Mouse (Mus musculus) heart, postnatal 4 days (tissue): Measurements from ENCODE around the gene Dmac1. TPM values are rescaled to one million over a fixed set of nuclear protein-coding genes. Genes with fewer than 3 reads are reported as not detected.
"Not testable (repeated sequence)": the region's sequence is repeated elsewhere in the genome, so short reads cannot be mapped to it uniquely, and the experiment has no call there.

ENCODE experiments used
- DNase-seq: peaks from one replicate; pipeline ENCODE4 v3.0.0; 2021
- total RNA-seq, 2 experiments: library from RNA; stranded (reverse); gene quantifications; 2 replicates each; pipeline ENCODE4 v1.2.3; 2021

The Dmac1 gene
- 10 to 100 TPM; 62.7 to 65.4 TPM for total RNA-seq

GRCm38 (mm10) chr4:75278197-75279175 lies at the start of gene Dmac1:
Dmac1 (minus strand) TSS chr4:75278305.
- DNase-seq, result peak; percentile 95

DNA sequence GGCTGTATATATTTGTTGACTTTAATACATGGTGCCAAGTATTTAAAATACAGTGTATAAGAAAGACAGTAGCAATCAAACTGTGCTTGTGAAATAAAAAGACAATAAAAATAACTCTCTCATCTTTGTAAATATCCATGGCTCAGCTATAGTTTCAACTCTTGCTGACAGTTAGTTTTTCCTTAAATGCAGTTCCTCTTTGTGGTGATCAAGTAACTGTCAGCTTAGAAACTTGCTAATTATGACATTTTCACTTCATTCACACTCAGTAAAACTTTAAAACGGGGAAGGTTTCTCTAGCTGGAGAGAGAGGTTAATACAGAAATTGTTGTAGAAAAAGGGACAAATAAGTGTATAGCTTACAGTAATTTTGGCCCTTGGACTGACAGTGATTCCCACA lies 37.3 kb upstream of the Dmac1 start:
- no peak for DNase-seq

- no peak for DNase-seq
Observed at GRCm38 (mm10) chr4:75315007-75315406, 36.9 kb upstream of the Dmac1 start.

GRCm38 (mm10) chr4:75311918-75312317 lies 33.8 kb upstream of the Dmac1 start:
- DNase-seq, result no peak

- no peak for DNase-seq
Observed at GRCm38 (mm10) chr4:75311305-75311704, 33.2 kb upstream of the Dmac1 start.

DNA sequence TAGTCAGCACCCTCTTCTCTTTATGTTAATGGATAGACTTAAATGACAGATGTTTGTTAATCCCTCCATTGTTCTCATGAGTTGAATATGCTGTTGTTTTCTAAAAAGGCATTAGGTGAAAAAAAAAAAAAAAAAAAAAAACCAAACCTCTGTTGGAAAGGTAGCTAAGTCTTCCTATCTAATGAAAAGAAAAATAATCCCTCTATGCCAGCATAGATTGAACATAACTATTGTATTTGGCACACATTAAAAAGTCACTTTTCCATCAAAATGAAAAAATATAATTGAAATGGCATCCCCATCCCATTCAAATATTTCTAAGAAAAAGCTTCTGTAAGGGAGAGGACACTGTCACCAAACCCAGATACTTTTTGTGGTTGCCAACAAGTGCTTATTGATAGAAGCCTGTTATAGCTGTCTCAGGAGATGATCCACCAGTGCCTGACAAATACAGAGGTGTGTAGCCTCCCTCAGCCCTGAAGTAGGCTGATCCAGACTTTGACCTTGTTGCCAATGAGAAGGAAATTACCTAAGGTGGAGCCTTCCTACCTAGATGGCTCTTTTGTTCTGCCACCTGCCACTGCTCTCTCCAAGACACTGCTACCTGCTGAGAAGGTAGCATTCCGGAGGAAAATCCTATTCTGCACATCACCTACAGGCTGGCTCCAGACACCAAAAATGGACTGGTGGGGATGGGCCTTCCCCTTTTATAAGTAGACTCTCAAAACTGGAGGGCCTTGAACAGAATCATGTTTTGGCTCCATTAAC lies 22.3 kb upstream of the Dmac1 start:
- DNase-seq, result no peak

GRCm38 (mm10) chr4:75292315-75292714 lies 14.2 kb upstream of the Dmac1 start:
- DNase-seq, result no peak

GRCm38 (mm10) chr4:75291142-75291541 lies 13.0 kb upstream of the Dmac1 start:
- DNase-seq, result no peak

- no peak for DNase-seq
Observed at GRCm38 (mm10) chr4:75277467-75278196, 473 bp downstream of the Dmac1 start.

- DNase-seq, result no peak
Observed at GRCm38 (mm10) chr4:75275737-75276136, 2.4 kb downstream of the Dmac1 start.

- no peak for DNase-seq
Observed at GRCm38 (mm10) chr4:75267866-75268265, 10.2 kb downstream of the Dmac1 start.

- no peak for DNase-seq
Observed at GRCm38 (mm10) chr4:75266773-75267550, 11.1 kb downstream of the Dmac1 start.

DNA sequence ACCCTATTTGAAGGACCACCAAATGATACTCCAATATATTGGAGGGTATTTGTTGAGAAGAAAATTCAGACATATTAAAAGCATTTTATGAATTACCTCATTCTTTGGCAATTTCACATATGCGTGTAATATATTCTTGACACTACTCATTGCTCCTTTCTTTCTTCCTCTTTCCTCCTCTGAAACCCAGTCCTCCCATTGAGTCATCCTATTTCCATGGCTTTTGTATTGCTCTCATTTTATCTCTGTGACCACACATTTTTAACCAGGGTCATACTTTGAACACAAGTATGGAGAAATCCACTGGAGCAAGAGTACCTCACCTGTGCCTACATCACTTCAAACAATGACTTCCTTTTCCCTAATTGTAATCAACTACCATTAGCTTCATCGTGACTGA lies 13.9 kb downstream of the Dmac1 start:
- DNase-seq, result no peak

DNA sequence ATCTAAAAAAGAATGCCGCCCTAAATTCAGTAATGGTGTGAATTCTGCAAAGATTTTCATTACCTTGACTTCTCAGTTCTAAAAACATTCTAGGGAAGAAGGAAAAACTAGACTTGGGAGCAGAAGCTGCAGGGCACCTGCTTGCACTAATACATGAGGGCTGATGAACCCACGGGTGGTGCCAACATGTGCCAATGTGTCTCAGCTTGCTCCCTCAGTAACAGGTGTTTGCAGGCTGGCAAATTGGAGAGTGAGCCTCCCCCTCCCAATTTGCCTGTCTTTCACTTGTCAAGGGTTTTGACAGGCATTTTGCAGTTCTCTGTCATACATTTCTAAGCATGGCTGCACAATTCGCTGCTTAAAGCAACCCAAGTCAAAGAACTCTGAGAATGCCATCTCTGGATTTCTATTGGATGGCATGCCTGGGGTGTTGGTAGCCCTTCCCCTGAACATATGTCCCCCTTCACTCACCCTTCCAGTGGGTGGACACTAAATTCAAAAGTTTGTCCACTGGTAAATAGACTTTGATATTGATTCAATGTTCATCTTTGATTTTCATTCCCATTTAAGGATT lies 14.5 kb downstream of the Dmac1 start:
- no peak for DNase-seq

GRCm38 (mm10) chr4:75262423-75262822 lies 15.7 kb downstream of the Dmac1 start:
- DNase-seq, result no peak

- DNase-seq, result no peak
Observed at GRCm38 (mm10) chr4:75260156-75260555, 17.9 kb downstream of the Dmac1 start.

DNA sequence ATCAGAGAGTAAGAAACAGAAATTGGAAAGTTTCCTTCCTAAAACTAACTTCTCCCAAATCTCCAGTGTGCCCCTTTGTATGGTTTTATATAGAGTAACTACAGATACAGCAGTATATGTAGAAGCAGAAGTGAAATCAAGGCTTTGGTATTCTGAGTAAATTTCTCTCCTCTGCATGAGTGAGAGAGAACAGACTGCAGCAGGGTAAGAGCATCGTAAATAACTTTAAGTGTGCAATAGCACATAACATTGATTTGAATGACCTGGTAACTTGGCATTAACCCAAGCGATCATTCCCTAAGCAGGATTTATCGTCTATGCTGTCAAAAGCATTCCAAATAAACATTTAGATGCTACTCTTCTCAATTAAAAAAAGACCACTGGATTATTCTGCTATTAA lies 18.7 kb downstream of the Dmac1 start:
- no peak for DNase-seq

DNA sequence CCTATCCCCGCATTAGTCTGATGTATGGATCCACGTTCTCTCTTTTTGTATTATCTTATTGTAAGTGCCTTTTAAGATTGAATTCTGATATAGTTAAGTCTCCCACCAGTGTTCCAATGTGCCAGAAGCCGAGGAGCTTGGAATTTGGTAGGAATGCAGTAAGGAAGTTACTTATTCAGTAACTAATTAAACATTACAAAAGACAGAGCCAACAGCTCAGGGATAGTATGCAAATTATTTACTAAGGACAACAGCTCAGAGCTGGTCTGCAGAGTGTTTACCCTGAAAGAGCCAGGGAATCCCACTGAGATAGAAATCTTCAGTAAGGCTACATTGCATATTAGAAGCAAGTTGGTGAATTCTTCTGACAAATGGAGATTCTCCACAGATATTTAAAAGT lies 43.5 kb downstream of the Dmac1 start:
- DNase-seq, result not testable (repeated sequence)
